ENCODE assay signal across 22 mouse cellular contexts in the genomic region with DNA sequence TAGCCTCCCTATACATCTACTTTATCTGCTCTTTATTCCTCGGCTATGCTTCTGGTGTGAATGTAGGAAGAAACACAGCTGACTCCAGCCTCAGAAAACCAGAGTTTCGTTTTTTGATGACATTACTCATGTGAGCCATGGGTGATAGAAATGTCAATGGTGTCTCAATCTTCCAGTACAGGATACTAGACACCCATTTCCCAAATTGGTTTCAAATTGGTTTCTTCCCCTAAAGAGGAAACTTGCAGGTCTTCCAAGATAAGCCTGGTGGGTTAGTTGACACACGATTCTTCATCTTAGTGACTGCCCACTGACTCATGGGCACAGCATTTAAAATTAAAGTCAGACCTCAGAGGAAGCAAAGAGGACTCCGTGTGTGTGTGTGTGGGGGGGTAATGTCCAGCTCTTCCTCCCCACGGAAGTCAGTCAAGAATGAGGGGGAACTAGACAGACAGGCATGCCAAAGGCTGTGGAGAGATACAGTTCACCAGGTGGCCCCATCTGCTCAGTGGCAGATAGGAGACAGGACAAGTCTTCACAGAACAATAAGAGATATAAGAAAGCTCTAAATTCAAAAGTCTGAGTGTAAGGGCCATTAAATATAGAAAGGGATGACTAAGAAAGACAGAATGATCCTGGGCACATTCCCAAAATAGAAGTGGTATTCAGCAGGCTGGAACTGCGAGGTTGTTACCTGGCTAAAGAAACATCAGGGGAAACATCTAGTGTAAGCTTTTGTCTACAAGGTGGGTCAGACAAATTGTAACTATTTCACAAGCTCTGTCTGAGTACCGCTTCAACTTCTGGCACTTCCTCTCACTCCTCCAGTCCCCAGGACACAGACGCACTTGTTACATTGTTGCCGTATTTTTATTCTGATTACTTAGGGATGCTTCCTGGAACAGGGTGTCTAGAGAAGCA. TPM values are rescaled to one million over a fixed set of nuclear protein-coding genes. Genes with fewer than 3 reads are reported as not detected.
DNase-seq lines count a peak whose midpoint lies in the region; ATAC-seq and TF ChIP-seq lines count a peak whose summit lies in the region.
"Had no signal": no experiment of that assay in that cellular context is flagged by ENCODE, and none has a peak within 500 bp of the region (broad histone marks: within the 10 kb centered on the region; RNA-seq: fewer than 3 reads in every experiment).

No protein-coding gene starts in this region.

- TF ChIP-seq CTCF in heart, adult 2 months (IDR thresholded peaks at IDR 0.05): no peak
- TF ChIP-seq CTCF in C2C12 (IDR thresholded peaks at IDR 0.05; ENCODE audit: control insufficient read depth, insufficient read depth, insufficient read length): no peak

- H3K27me3 ChIP-seq in heart, adult 2 months (ENCODE audit: control insufficient read depth, insufficient read depth, low read length): no peaks in the 10 kb centered on the region
- no peaks in the 10 kb centered on the region for H3K27me3 ChIP-seq in C2C12 (ENCODE audit: control insufficient read depth, insufficient read depth, insufficient read length)
- H3K27me3 ChIP-seq: hindbrain, embryonic 15.5 days; lung, embryonic 15.5 days; neural tube, embryonic 13.5 days had no signal

- intact Hi-C loops in heart, adult 2 months (cut with DNase I): no loop called here

- H3K79me3 ChIP-seq in C2C12 (ENCODE audit: low read depth): no peaks in the 10 kb centered on the region

- TF ChIP-seq POLR2A in heart, adult 2 months (IDR thresholded peaks at IDR 0.05; ENCODE audit: insufficient read depth, low read depth, low read length): no peak

- H3K4me1 ChIP-seq in heart, adult 2 months (ENCODE audit: control insufficient read depth, insufficient read depth, low read length): no peaks in the 10 kb centered on the region
- H3K4me1 ChIP-seq: hindbrain, embryonic 15.5 days; neural tube, embryonic 13.5 days had no signal

- DNase-seq in heart, postnatal 4 days: peak; percentile 11
- DNase-seq in heart, adult 2 months: no peak
- peak; percentile 18 for DNase-seq in fat pad, adult 2 months (ENCODE audit: extremely low read depth, low read depth, low spot score)
- no peak for DNase-seq in cerebellum, postnatal 10 days
- no peak for DNase-seq in kidney, adult 9 months
- DNase-seq: adrenal gland, adult 8-10 months; cerebellum, adult 9-11 months; forebrain, postnatal 0 days; kidney, postnatal 10 days had no signal

- TF ChIP-seq EP300 in heart, adult 2 months (IDR thresholded peaks at IDR 0.05; ENCODE audit: insufficient read depth, low read depth, low read length): no peak

- no peaks in the 10 kb centered on the region for H3K79me2 ChIP-seq in heart, adult 2 months (replicated peaks; ENCODE audit: control insufficient read depth, insufficient read depth, low read length)
- no peaks in the 10 kb centered on the region for H3K79me2 ChIP-seq in C2C12 (ENCODE audit: control insufficient read depth, insufficient read depth)

- ATAC-seq in megakaryocyte-erythroid progenitor cell, adult 5-6 weeks (replicated peaks; ENCODE audit: low FRiP score, low TSS enrichment, poor library complexity, severe bottlenecking): peak; percentile 47; the same call in 1 of the 2 replicates
- ATAC-seq: forebrain, postnatal 0 days; intestine, postnatal 0 days; midbrain, embryonic 16.5 days had no signal

- H3ac ChIP-seq in C2C12 (ENCODE audit: control insufficient read depth, insufficient read length, low read depth): no peak overlapping the region

- no peak overlapping the region for H3K9ac ChIP-seq in heart, adult 2 months (ENCODE audit: low read depth, low read length)
- H3K9ac ChIP-seq: forebrain, postnatal 0 days; hindbrain, embryonic 15.5 days; lung, embryonic 15.5 days; neural tube, embryonic 13.5 days had no signal

- no peak overlapping the region for H3K27ac ChIP-seq in heart, adult 2 months
- H3K27ac ChIP-seq: hindbrain, embryonic 15.5 days; lung, embryonic 15.5 days; neural tube, embryonic 13.5 days had no signal

- 24% methylated on average over 9 of the region's 9 CpGs for WGBS in heart, adult 2 months

- no peak overlapping the region for H3K4me3 ChIP-seq in heart, adult 2 months
- no peak overlapping the region for H3K4me3 ChIP-seq in C2C12 (ENCODE audit: insufficient read depth, poor library complexity, severe bottlenecking)
- H3K4me3 ChIP-seq: erythroblast, embryonic 14.5 days; hindbrain, embryonic 15.5 days; lung, embryonic 15.5 days; neural tube, embryonic 13.5 days had no signal

- H3K36me3 ChIP-seq in heart, adult 2 months (ENCODE audit: control insufficient read depth, insufficient read depth, low read length): no peaks in the 10 kb centered on the region
- H3K36me3 ChIP-seq in C2C12 (ENCODE audit: control insufficient read depth, insufficient read depth): no peaks in the 10 kb centered on the region
- H3K36me3 ChIP-seq: hindbrain, embryonic 15.5 days; lung, embryonic 15.5 days; neural tube, embryonic 13.5 days had no signal

TF ChIP-seq in C2C12, 6 proteins besides CTCF, POLR2A, EP300 and RAD21:
- TF ChIP-seq FOSL1 (IDR thresholded peaks at IDR 0.05; ENCODE audit: insufficient read depth, low read length, poor library complexity, severe bottlenecking) (peak; percentile 73), MAX (IDR thresholded peaks at IDR 0.05) (peak; percentile 43), MYOG (IDR thresholded peaks at IDR 0.05; ENCODE audit: control insufficient read depth, extremely low read depth, insufficient read length) (no peak), CEBPB (IDR thresholded peaks at IDR 0.05; ENCODE audit: low read depth) (no peak)

RNA-seq across cellular contexts. Expression of a gene that starts 44.3 kb away (rescaled TPM):
- total RNA-seq in heart, postnatal 4 days (2021): not detected
- not detected for total RNA-seq in heart, adult 2 months (2021)
- not detected in 2 replicates for polyA plus RNA-seq in heart, adult 2 months (2012; rRNA removed)
- polyA plus RNA-seq in C2C12 (2012; fragmentation: generic; extraction: Trizol): not detected
- not detected in 2 replicates for total RNA-seq in megakaryocyte-erythroid progenitor cell, adult 5-6 weeks (2014; fragmentation: Nextera tagmentation)
- not detected in 2 replicates for total RNA-seq in megakaryocyte-erythroid progenitor cell, adult 5-6 weeks (2017)
- total RNA-seq: adrenal gland, adult 8-10 months; ES-E14; forebrain, postnatal 0 days; gastrocnemius, postnatal 14 days; liver, adult 2 months had no signal
- polyA plus RNA-seq: erythroblast, embryonic 14.5 days; heart, embryonic 14.5 days; hindbrain, embryonic 15.5 days; intestine, postnatal 0 days; liver, adult 2 months; lung, embryonic 15.5 days; midbrain, embryonic 16.5 days; neural tube, embryonic 13.5 days; thymus, postnatal 0 days had no signal

Comparison
In these comparisons a context has a peak if more than half of its experiments do, and no peak if none do; other contexts are left out.
1. DNase-seq: peak in heart, postnatal 4 days (single experiment) and fat pad, adult 2 months (single experiment); none in heart, adult 2 months (0 of 2), cerebellum, postnatal 10 days (0 of 2) and kidney, adult 9 months (single experiment).